In genomic region chr1:184851166-184851565, GRCm38 (mm10) we compare ENCODE assay signal across 9 mouse cellular contexts. TPM values are rescaled to one million over a fixed set of nuclear protein-coding genes. Genes with fewer than 3 reads are reported as not detected.
DNase-seq lines count a peak whose midpoint lies in the region; ATAC-seq lines count a peak whose summit lies in the region.
"Had no signal": no experiment of that assay in that cellular context is flagged by ENCODE, and none has a peak within 500 bp of the region (broad histone marks: within the 10 kb centered on the region; RNA-seq: fewer than 3 reads in every experiment).

No protein-coding gene starts in this region.

- 40% methylated on average over 7 of the region's 7 CpGs for WGBS in midbrain, embryonic 16.5 days
- WGBS in midbrain, embryonic 15.5 days = 40% methylated on average over 7 of the region's 7 CpGs
- WGBS in liver, embryonic 16.5 days (ENCODE audit: insufficient replicate concordance) = 41% methylated on average over 7 of the region's 7 CpGs

- H3K9me3 ChIP-seq in midbrain, embryonic 16.5 days (replicated peaks; ENCODE audit: control insufficient read depth, low read length, poor library complexity, severe bottlenecking) = no peaks in the 10 kb centered on the region
- no peaks in the 10 kb centered on the region for H3K9me3 ChIP-seq in midbrain, embryonic 15.5 days
- H3K9me3 ChIP-seq in liver, embryonic 16.5 days (replicated peaks; ENCODE audit: control insufficient read depth, low read length) = no peaks in the 10 kb centered on the region
- H3K9me3 ChIP-seq: hindbrain, embryonic 12.5 days had no signal

- H3K4me1 ChIP-seq in midbrain, embryonic 16.5 days (ENCODE audit: control insufficient read depth, insufficient read depth, low read length) = peaks cover 10% of the 10 kb centered on the region
- peaks cover 16% of the 10 kb centered on the region for H3K4me1 ChIP-seq in midbrain, embryonic 15.5 days
- peaks cover 34% of the 10 kb centered on the region for H3K4me1 ChIP-seq in liver, embryonic 16.5 days (ENCODE audit: control insufficient read depth, low read depth, low read length)

- H3K27ac ChIP-seq in midbrain, embryonic 16.5 days (ENCODE audit: low read length) = 0 out of 2 replicates have a peak overlapping the region, but pooled peaks have one; percentile 3
- H3K27ac ChIP-seq in midbrain, embryonic 15.5 days = no peak overlapping the region
- peak overlapping the region; percentile 66 for H3K27ac ChIP-seq in liver, embryonic 16.5 days (ENCODE audit: low read length)
- H3K27ac ChIP-seq: hindbrain, embryonic 12.5 days had no signal

- ATAC-seq in midbrain, embryonic 16.5 days = no peak
- ATAC-seq in midbrain, embryonic 15.5 days (replicated peaks) = no peak
- peak; percentile 18; the same call in 1 of the 2 replicates for ATAC-seq in liver, embryonic 16.5 days (ENCODE audit: low read depth)
- ATAC-seq in CD4-positive, CD25-positive, alpha-beta regulatory T cell, adult 4 months = no peak

- no peaks in the 10 kb centered on the region for H3K36me3 ChIP-seq in midbrain, embryonic 16.5 days (ENCODE audit: control insufficient read depth, insufficient read depth, low read length)
- H3K36me3 ChIP-seq in midbrain, embryonic 15.5 days (replicated peaks) = no peaks in the 10 kb centered on the region
- no peaks in the 10 kb centered on the region for H3K36me3 ChIP-seq in liver, embryonic 16.5 days (ENCODE audit: control insufficient read depth, insufficient read depth)
- H3K36me3 ChIP-seq: hindbrain, embryonic 12.5 days had no signal

- DNase-seq in embryo, embryonic 10 days (ENCODE audit: low spot score) = peak; percentile 13
- no peak for DNase-seq in embryo, embryonic 10.5 days (ENCODE audit: low spot score)
- peak; percentile 67 to 75 for DNase-seq in kidney, adult 8-10 months
- DNase-seq in cerebellum, postnatal 10 days = no peak

- no peak overlapping the region for H3K4me2 ChIP-seq in midbrain, embryonic 16.5 days (ENCODE audit: low read length)
- H3K4me2 ChIP-seq in midbrain, embryonic 15.5 days = no peak overlapping the region
- peak overlapping the region; percentile 51; the same call in 1 of the 2 replicates for H3K4me2 ChIP-seq in liver, embryonic 16.5 days (ENCODE audit: low read depth, low read length)

- no peak overlapping the region for H3K9ac ChIP-seq in midbrain, embryonic 16.5 days (ENCODE audit: low read depth, low read length)
- no peak overlapping the region for H3K9ac ChIP-seq in midbrain, embryonic 15.5 days
- no peak overlapping the region for H3K9ac ChIP-seq in liver, embryonic 16.5 days (ENCODE audit: low read depth, low read length)

- peaks cover 7% of the 10 kb centered on the region for H3K27me3 ChIP-seq in midbrain, embryonic 16.5 days (ENCODE audit: control insufficient read depth, insufficient read depth, low read depth, low read length)
- peaks cover 10% of the 10 kb centered on the region for H3K27me3 ChIP-seq in midbrain, embryonic 15.5 days (replicated peaks)
- H3K27me3 ChIP-seq in liver, embryonic 16.5 days (ENCODE audit: control insufficient read depth, insufficient read depth, low read depth, low read length) = no peaks in the 10 kb centered on the region

- H3K4me3 ChIP-seq in midbrain, embryonic 16.5 days (ENCODE audit: low read depth, low read length) = no peak overlapping the region
- no peak overlapping the region for H3K4me3 ChIP-seq in midbrain, embryonic 15.5 days
- H3K4me3 ChIP-seq in liver, embryonic 16.5 days (ENCODE audit: low read depth, low read length) = no peak overlapping the region
- H3K4me3 ChIP-seq: hindbrain, embryonic 12.5 days had no signal

RNA-seq across cellular contexts. Expression of gene Marc2, which starts 4.9 kb away (rescaled TPM):
- polyA plus RNA-seq in midbrain, embryonic 16.5 days (2015; fragmentation: Nextera tagmentation; extraction: Ambion mirVana) = 97.6 and 97.7 TPM in 2 replicates
- polyA plus RNA-seq in midbrain, embryonic 15.5 days (2015; fragmentation: Nextera tagmentation; extraction: Ambion mirVana) = 96.7 and 117 TPM in 2 replicates
- 222 and 226 TPM in 2 replicates for polyA plus RNA-seq in liver, embryonic 16.5 days (2015; fragmentation: Nextera tagmentation; extraction: Ambion mirVana)
- 10 to 100 TPM; 10.7 to 32.3 TPM for polyA plus RNA-seq in CD4-positive, CD25-positive, alpha-beta regulatory T cell, adult 4 months (2017; shearing (Covaris generic))

RNA-seq across cellular contexts. Expression of gene C130074G19Rik, which starts 31.9 kb away (rescaled TPM):
- 0.83 and 0.87 TPM in 2 replicates for polyA plus RNA-seq in midbrain, embryonic 16.5 days (2015; fragmentation: Nextera tagmentation; extraction: Ambion mirVana)
- polyA plus RNA-seq in midbrain, embryonic 15.5 days (2015; fragmentation: Nextera tagmentation; extraction: Ambion mirVana) = 0.84 and 1.2 TPM in 2 replicates
- polyA plus RNA-seq in liver, embryonic 16.5 days (2015; fragmentation: Nextera tagmentation; extraction: Ambion mirVana) = 1.9 and 2.0 TPM in 2 replicates
- not detected for polyA plus RNA-seq in CD4-positive, CD25-positive, alpha-beta regulatory T cell, adult 4 months (2017; shearing (Covaris generic))

RNA-seq across cellular contexts. Expression of gene Marc1, which starts 40.1 kb away (rescaled TPM):
- polyA plus RNA-seq in midbrain, embryonic 16.5 days (2015; fragmentation: Nextera tagmentation; extraction: Ambion mirVana) = 0.15 TPM in 2 replicates
- polyA plus RNA-seq in midbrain, embryonic 15.5 days (2015; fragmentation: Nextera tagmentation; extraction: Ambion mirVana) = 0.13 TPM in 1 of 2 replicates, not detected in the other
- polyA plus RNA-seq in liver, embryonic 16.5 days (2015; fragmentation: Nextera tagmentation; extraction: Ambion mirVana) = 42.6 and 42.9 TPM in 2 replicates
- polyA plus RNA-seq in CD4-positive, CD25-positive, alpha-beta regulatory T cell, adult 4 months (2017; shearing (Covaris generic)) = under 1 TPM in 1 of 2 experiments, not detected in 1; 0.44 TPM
- polyA plus RNA-seq: hindbrain, embryonic 12.5 days had no signal

Comparison
In these comparisons a context has a peak if more than half of its experiments do, and no peak if none do; other contexts are left out.
1. DNase-seq: peak in embryo, embryonic 10 days (single experiment) and kidney, adult 8-10 months (2 of 2); none in embryo, embryonic 10.5 days (single experiment) and cerebellum, postnatal 10 days (0 of 2).
2. RNA of gene Marc1, which starts 40.1 kb away (polyA plus RNA-seq): 42.6 to 42.9 TPM in liver, embryonic 16.5 days; 0.44 TPM in CD4-positive, CD25-positive, alpha-beta regulatory T cell, adult 4 months, 0.15 TPM in midbrain, embryonic 16.5 days and 0.13 TPM in midbrain, embryonic 15.5 days; every median in the first group is over 10 times any median in the second.